Mouse (Mus musculus) kidney, embryonic 14.5 days (tissue): ENCODE results near the gene Ripor3. TPM values are rescaled to one million over a fixed set of nuclear protein-coding genes. Genes with fewer than 3 reads are reported as not detected.
"Not testable (repeated sequence)": the region's sequence is repeated elsewhere in the genome, so short reads cannot be mapped to it uniquely, and the experiment has no call there.

ENCODE experiments used
- ATAC-seq: fragments of 200-750 bp; cut with Nextera tagmentation; 2 replicates; pipeline ENCODE4 v1.8.0; 2017; ENCODE audit warnings: moderate number of reproducible peaks, mild to moderate bottlenecking, moderate TSS enrichment, moderate library complexity; ENCODE audit not compliant: low FRiP score, low TSS enrichment
- H3K27ac ChIP-seq: fragments of 300-500 bp; sonication (generic); 2 replicates; pipeline ENCODE4 v1.5.1; 2014; ENCODE audit warnings: low read depth, mild to moderate bottlenecking, low read length, moderate library complexity, mixed read lengths
- H3K27me3 ChIP-seq: fragments of 300-500 bp; sonication (generic); 2 replicates; pipeline ENCODE4 v1.6.1; 2014; ENCODE audit warnings: mild to moderate bottlenecking, low read length; ENCODE audit not compliant: control insufficient read depth, insufficient read depth
- H3K36me3 ChIP-seq: fragments of 300-500 bp; sonication (generic); 2 replicates; pipeline ENCODE4 v1.6.1; 2014; ENCODE audit warnings: low read length, mixed read lengths; ENCODE audit not compliant: control insufficient read depth, insufficient read depth
- H3K4me1 ChIP-seq: fragments of 300-500 bp; sonication (generic); 2 replicates; pipeline ENCODE4 v1.6.1; 2014; ENCODE audit warnings: low read length, mixed read lengths; ENCODE audit not compliant: control insufficient read depth, insufficient read depth
- H3K4me2 ChIP-seq: fragments of 300-500 bp; sonication (generic); replicated peaks from 2 replicates; pipeline ENCODE4 v1.6.1; 2014; ENCODE audit warnings: low read depth, mild to moderate bottlenecking, low read length
- H3K4me3 ChIP-seq: fragments of 300-500 bp; sonication (generic); 2 replicates; pipeline ENCODE4 v1.5.1; 2014; ENCODE audit warnings: mild to moderate bottlenecking, low read length
- H3K9ac ChIP-seq: fragments of 300-500 bp; sonication (generic); 2 replicates; pipeline ENCODE4 v1.6.1; 2014; ENCODE audit warnings: low read depth, mild to moderate bottlenecking, low read length, moderate library complexity
- H3K9me3 ChIP-seq: fragments of 300-500 bp; sonication (generic); 2 replicates; pipeline ENCODE4 v1.6.1; 2016; ENCODE audit warnings: low read length; ENCODE audit not compliant: control insufficient read depth
- WGBS: fragments of 180-500 bp; shearing (Covaris S2); extraction: QIAGEN DNeasy Blood & Tissue Kit; methylation state at CpG from one replicate; pipeline ENCODE4 v1.1.7; 2014; 5-methylcytosine and 5-hydroxymethylcytosine counted together
- polyA plus RNA-seq: library from polyadenylated mRNA; unstranded; fragments of >200 nt; fragmentation: Nextera tagmentation; extraction: Ambion mirVana; gene quantifications from 2 replicates; pipeline ENCODE4 v1.2.1, GENCODE M21; 2014

Ripor3 gene
- polyA plus RNA-seq, result 0.53 and 1.0 TPM in 2 replicates

DNA sequence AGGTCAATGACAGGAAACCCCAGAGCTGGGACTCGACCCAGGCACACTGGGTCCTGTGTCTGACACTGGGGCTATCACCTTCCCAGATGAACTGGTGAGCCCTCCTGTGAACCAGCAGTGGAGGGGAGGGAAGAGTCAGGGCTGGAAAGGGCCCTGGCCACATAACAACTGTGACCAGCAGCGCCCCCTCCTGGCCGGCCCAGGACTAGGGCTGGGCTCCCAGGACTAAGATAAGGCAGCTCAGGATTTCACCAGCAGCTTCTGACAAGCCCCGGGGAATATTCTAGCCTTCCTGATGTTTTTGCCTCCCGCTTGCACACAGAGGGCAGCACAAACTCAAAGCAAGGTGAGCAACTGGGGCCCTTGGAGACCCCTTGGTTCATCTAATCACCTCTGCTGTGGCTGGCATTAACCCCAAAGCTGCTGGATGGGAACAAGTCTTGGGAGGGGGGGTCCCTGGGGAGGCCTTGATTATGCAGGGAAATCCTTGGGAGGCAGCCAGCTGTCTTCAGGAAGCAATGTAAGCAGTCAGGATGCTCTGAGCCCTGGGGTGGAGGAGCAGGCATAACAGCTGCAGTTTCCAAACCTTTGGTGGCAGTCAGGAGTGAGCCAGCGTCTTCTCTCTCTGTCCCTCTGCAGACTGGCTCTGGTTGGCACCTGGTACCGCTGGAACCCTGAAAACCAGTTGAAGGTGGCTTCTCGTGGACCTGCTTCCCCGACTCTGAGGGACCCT lies at the start of gene Ripor3:
TSS of gene Ripor3 (minus strand) at position 683 of the 733 bp plus-strand sequence.
- H3K4me1 ChIP-seq, result peaks cover 16% of the 10 kb centered on the region; the same call in 1 of the 2 replicates
- no peaks in the 10 kb centered on the region for H3K36me3 ChIP-seq
- ATAC-seq, result no peak
- no peak within 1 kb of the TSS for H3K4me2 ChIP-seq
- WGBS, result 30% methylated on average over 9 of the region's 9 CpGs
- no peaks in the 10 kb centered on the region for H3K9me3 ChIP-seq
- H3K9ac ChIP-seq, result no peak within 1 kb of the TSS
- no peaks in the 10 kb centered on the region for H3K27me3 ChIP-seq
- H3K27ac ChIP-seq, result no peak within 1 kb of the TSS
- H3K4me3 ChIP-seq, result no peak within 1 kb of the TSS

DNA sequence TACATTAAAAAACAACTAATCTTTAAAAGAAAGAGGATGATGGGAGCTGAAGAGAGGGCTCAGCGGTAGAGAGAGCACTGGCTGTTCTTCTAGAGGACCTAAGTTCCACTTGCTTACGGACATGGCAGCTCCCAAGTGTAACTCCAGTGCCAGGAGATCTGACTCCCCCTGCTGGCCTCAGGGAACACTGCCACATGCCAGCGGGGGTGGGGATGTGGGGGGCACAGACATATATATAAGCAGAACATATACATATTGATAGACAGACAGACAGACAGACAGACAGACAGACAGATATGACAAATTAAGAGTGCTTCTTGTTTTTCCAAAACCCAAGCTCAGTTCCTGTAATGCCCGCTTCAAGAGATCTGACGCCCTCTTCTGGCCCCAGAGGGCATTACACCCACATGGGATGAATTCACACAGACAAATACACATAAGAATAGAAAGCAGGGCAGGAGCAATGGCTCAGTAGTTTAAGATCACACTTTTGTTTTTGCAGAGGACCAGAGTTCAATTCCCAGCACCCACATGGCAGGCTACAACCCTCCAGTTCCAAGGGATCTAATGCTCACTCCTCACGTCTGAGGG lies 48.9 kb upstream of the Ripor3 start:
- H3K27me3 ChIP-seq, result no peaks in the 10 kb centered on the region
- H3K9me3 ChIP-seq, result 0 out of 2 replicates have a peak, but pooled peaks cover 2% of the 10 kb centered on the region
- no peak for ATAC-seq
- no peak overlapping the region for H3K4me2 ChIP-seq
- no peak overlapping the region for H3K27ac ChIP-seq
- peaks cover 16% of the 10 kb centered on the region for H3K4me1 ChIP-seq
- no peak overlapping the region for H3K9ac ChIP-seq
- no peak overlapping the region for H3K4me3 ChIP-seq
- WGBS, result 74% methylated on average over 6 of the region's 6 CpGs
- H3K36me3 ChIP-seq, result no peaks in the 10 kb centered on the region

DNA sequence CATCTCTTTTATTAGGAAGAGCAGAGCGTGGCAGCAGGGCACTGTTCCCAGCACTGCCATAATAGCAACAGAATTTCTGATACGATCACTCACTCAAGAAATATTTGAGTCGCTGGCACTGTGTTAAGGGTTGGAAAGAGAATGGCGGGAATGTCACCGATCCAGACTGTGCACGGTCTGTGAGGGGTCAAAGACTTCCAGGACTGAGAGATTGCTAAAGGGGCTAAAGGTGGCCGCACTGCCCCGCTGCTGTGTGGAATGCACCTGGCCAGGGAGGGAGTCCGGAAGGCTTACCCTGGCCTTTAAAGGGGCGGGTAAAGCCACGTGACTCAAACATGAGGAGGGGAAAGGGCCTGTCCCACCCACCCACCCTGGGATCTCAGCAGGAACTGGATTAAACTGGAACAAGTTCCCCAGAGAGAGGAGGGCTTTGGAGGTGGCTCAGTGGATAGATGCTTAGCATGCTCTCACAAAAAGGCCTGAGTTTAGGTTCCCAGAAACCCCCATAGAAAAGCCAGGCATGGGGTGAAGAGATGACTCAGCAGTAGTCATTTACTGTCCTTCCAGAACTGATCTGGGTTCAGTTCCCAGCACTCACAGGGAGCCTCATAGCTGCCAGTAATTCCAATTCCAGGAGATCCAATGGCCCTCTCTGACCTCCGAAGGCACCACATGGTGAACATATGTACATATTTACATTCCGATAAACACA lies 48.2 kb upstream of the Ripor3 start:
- Histone ChIP-seq H3K4me1 (peaks cover 16% of the 10 kb centered on the region), H3K27me3 (no peaks in the 10 kb centered on the region), H3K4me3 (no peak overlapping the region), H3K4me2 (no peak overlapping the region), H3K9me3 (0 out of 2 replicates have a peak, but pooled peaks cover 2% of the 10 kb centered on the region), H3K36me3 (no peaks in the 10 kb centered on the region), H3K27ac (peak overlapping the region; percentile 20; the same call in 1 of the 2 replicates), H3K9ac (no peak overlapping the region)
- 20% methylated on average over 13 of the region's 13 CpGs for WGBS
- peak; percentile 72 for ATAC-seq

DNA sequence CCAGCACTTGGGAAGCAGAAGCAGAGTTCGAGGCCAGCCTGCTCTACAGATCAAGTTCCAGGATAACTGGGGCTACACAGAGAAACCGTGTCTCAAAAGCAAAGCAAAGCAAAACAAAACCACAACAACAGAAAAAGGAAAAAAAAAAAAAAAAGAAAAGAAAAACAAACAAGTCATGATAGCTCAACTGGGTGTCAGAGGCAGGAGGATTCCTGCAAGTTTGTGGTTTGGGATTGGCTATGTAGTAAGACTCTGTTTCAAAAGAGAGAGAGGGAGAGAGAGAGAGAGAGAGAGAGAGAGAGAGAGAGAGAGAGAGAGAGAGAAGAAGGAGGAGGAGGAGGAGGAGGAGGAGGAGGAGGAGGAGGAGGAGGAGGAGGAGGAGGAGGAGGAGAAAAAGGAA lies 47.5 kb upstream of the Ripor3 start:
- not testable (repeated sequence) for H3K27me3 ChIP-seq, H3K9me3 ChIP-seq, H3K27ac ChIP-seq, H3K36me3 ChIP-seq, H3K4me2 ChIP-seq, H3K4me3 ChIP-seq, ATAC-seq, H3K9ac ChIP-seq
- WGBS, result 57% methylated on average over 2 of the region's 2 CpGs
- H3K4me1 ChIP-seq, result peaks cover 16% of the 10 kb centered on the region

DNA sequence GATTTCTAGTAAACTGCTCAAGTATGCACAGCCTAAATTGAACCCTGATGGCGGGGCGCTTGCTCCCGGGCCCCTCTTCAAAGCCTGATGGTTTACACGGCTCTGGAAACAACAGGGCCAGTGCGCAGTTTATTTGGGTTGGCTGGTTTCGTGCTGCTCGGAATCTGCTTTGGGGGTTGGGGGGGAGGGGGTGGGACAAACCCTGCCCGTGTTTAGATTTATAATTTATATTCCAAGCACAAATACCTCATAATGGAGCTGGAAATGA lies 46.2 kb upstream of the Ripor3 start:
- no peak overlapping the region for H3K9ac ChIP-seq
- 0 out of 2 replicates have a peak, but pooled peaks cover 2% of the 10 kb centered on the region for H3K9me3 ChIP-seq
- no peak overlapping the region for H3K4me2 ChIP-seq
- H3K36me3 ChIP-seq, result no peaks in the 10 kb centered on the region
- ATAC-seq, result no peak
- 0 out of 2 replicates have a peak, but pooled peaks cover 4% of the 10 kb centered on the region for H3K27me3 ChIP-seq
- no peak overlapping the region for H3K27ac ChIP-seq
- no peak overlapping the region for H3K4me3 ChIP-seq
- peaks cover 16% of the 10 kb centered on the region for H3K4me1 ChIP-seq
- WGBS, result 43% methylated on average over 8 of the region's 8 CpGs

DNA sequence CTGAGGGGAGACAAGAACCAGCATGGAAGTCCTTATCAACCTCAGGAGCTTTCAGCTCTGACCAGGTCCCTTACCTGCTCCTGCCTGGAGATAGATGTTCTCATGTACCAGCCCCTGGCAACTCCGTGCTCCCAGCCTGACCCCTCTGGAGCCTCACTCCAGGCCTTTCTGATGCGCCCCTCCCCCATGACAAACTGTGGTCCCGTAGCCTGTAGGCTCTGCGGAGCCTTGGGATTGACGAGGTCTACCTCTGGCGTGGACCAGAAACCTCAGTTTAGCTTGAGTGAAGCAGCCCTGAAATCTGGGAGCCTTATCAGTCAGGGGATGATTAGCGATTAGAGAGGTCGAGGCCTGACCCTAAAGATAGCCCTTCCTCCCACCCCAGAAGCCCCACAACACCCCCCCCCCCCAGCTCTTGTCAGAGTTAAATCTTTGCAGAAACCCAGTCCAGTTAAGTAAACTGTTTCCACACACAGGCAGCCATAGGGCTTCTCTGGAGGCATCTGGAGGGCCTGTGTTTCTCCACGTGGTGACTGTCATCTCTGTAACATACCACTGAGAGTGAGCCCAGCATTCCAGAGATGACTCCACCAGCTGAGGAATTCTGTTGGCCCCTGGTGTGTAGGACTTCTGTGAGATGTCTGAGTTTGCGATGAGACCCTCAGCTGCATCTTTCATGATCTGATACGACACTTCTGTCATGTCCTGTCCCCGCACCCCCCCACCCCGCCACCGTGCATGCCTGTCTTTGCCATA lies 45.7 kb upstream of the Ripor3 start:
- 35% methylated on average over 14 of the region's 14 CpGs for WGBS
- H3K9ac ChIP-seq, result no peak overlapping the region
- no peak overlapping the region; the same call in 1 of the 2 replicates for H3K27ac ChIP-seq
- peaks cover 16% of the 10 kb centered on the region for H3K4me1 ChIP-seq
- no peak overlapping the region for H3K4me3 ChIP-seq
- no peaks in the 10 kb centered on the region for H3K36me3 ChIP-seq
- H3K4me2 ChIP-seq, result 0 out of 2 replicates have a peak overlapping the region, but pooled peaks have one; percentile 8
- peak; percentile 24; the same call in 1 of the 2 replicates for ATAC-seq
- peaks cover 9% of the 10 kb centered on the region; the same call in 1 of the 2 replicates for H3K27me3 ChIP-seq
- H3K9me3 ChIP-seq, result 0 out of 2 replicates have a peak, but pooled peaks cover 2% of the 10 kb centered on the region

DNA sequence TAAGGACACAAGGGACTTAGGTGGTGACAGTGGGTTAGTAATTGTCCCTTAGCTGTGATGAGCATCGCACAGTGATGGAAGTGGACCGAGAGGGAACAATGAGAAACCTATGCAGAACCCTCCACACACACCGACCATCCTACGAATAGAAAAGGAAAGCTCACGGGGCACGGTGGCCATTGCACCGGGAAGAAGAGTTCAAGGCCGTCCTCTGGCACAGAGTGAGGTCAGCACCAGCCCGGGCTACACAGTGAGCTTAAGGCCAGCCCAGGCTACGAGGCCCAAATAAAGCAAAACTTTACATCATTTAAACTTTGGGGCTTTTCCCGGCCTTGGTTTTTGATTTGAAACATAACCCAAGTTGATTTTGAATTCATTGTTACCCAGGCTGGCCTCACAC lies 43.7 kb upstream of the Ripor3 start:
- 88% methylated on average over 11 of the region's 11 CpGs for WGBS
- Histone ChIP-seq H3K27me3 (peaks cover 14% of the 10 kb centered on the region), H3K36me3 (no peaks in the 10 kb centered on the region), H3K9me3 (no peaks in the 10 kb centered on the region), H3K4me2 (no peak overlapping the region), H3K9ac (no peak overlapping the region), H3K4me1 (peaks cover 31% of the 10 kb centered on the region), H3K27ac (no peak overlapping the region), H3K4me3 (no peak overlapping the region)
- ATAC-seq, result no peak

DNA sequence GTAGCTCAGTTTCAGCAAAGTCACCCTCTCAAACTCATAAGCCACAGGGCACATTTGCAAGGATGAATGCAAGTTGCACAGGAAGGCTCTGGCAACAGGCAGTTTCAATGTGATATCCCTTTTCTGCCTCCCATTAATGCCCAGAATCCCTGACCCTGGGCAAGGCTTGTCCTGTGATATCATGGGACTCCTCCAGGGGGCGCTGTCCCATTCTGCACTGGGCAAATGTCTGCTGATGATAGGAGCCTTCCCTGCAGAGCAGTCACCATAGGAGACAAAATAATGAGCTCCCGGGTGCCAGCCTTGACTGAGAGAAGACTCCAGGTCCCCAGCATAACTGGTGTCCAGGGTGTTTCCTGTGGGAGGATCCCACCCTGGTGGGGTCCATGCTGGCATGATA lies 42.3 kb upstream of the Ripor3 start:
- Histone ChIP-seq H3K27me3 (peaks cover 14% of the 10 kb centered on the region), H3K4me2 (no peak overlapping the region), H3K9ac (no peak overlapping the region), H3K9me3 (no peaks in the 10 kb centered on the region), H3K36me3 (no peaks in the 10 kb centered on the region), H3K4me3 (no peak overlapping the region), H3K27ac (no peak overlapping the region), H3K4me1 (peaks cover 33% of the 10 kb centered on the region)
- no peak for ATAC-seq
- 33% methylated on average over 2 of the region's 2 CpGs for WGBS
